Mouse (Mus musculus) embryonic facial prominence, embryonic 11.5 days (tissue): ENCODE measurements at regions not wholly inside any gene's neighbourhood (a gene's known extent, or its start where the extent isn't known, plus 50 kb on each side); places are given as distances from the start of the nearest gene placed in this dataset.

Source experiments
- ATAC-seq: fragments of 200-750 bp; cut with Nextera tagmentation; replicated peaks from 2 replicates; pipeline ENCODE4 v1.8.0; 2017; ENCODE audit warnings: low read depth; ENCODE audit not compliant: insufficient number of reproducible peaks, low FRiP score, low TSS enrichment
- DNase-seq: peaks from one replicate; pipeline ENCODE4 v3.0.0-alpha.2; 2015; ENCODE audit warnings: low spot score
- H3K27ac ChIP-seq: fragments of 300-500 bp; sonication (generic); replicated peaks from 2 replicates; pipeline ENCODE4 v1.5.1; 2014; ENCODE audit warnings: mild to moderate bottlenecking, low read depth, low read length, control low read depth
- H3K27me3 ChIP-seq: fragments of 300-500 bp; sonication (generic); 2 replicates; pipeline ENCODE4 v1.6.1; 2014; ENCODE audit warnings: mild to moderate bottlenecking, low read length, moderate library complexity, mixed read lengths; ENCODE audit not compliant: control insufficient read depth, insufficient read depth
- H3K36me3 ChIP-seq: fragments of 300-500 bp; sonication (generic); replicated peaks from 2 replicates; pipeline ENCODE4 v1.6.1; 2014; ENCODE audit warnings: low read depth, mild to moderate bottlenecking, low read length, moderate library complexity, mixed read lengths; ENCODE audit not compliant: control insufficient read depth, insufficient read depth
- H3K4me1 ChIP-seq: fragments of 300-500 bp; sonication (generic); 2 replicates; pipeline ENCODE4 v1.6.1; 2014; ENCODE audit warnings: low read length, mixed read lengths; ENCODE audit not compliant: control insufficient read depth, insufficient read depth
- H3K4me2 ChIP-seq: fragments of 300-500 bp; sonication (generic); 2 replicates; pipeline ENCODE4 v1.6.1; 2014; ENCODE audit warnings: low read depth, mild to moderate bottlenecking, control low read depth, low read length, moderate library complexity
- H3K4me3 ChIP-seq: fragments of 300-500 bp; sonication (generic); 2 replicates; pipeline ENCODE4 v1.5.1; 2014; ENCODE audit warnings: low read depth, low read length, control low read depth
- H3K9ac ChIP-seq: fragments of 300-500 bp; sonication (generic); replicated peaks from 2 replicates; pipeline ENCODE4 v1.6.1; 2014; ENCODE audit warnings: mild to moderate bottlenecking, control low read depth, low read length
- H3K9me3 ChIP-seq: fragments of 300-500 bp; sonication (generic); replicated peaks from 2 replicates; pipeline ENCODE4 v1.6.1; 2016; ENCODE audit warnings: mild to moderate bottlenecking, low read length, inconsistent platforms, mixed read lengths; ENCODE audit not compliant: control insufficient read depth
- WGBS: fragments of 180-500 bp; shearing (Covaris S2); extraction: QIAGEN DNeasy Blood & Tissue Kit; methylation state at CpG from one replicate; pipeline ENCODE4 v1.1.7; 2014; 5-methylcytosine and 5-hydroxymethylcytosine counted together

DNA sequence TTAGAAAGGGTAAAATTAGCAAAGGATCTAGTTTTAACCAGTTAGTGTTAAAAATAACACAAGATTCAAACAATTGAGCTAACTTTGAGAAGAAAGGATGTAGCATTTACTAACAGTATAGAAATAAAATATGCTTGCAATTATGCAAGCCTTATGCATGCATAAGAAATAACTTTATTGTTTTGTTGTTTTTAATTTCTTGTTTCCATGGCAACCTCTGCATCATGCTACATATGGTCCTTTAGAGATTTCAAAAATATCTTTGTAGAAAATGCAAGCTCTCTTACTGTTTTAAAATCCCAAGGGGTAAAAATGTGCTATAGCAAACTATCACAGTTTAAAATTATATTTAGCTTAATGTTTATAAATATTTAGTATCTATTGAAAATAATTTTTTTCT lies 395.0 kb upstream of the Spock3 start:
- no peaks in the 10 kb centered on the region for H3K9me3 ChIP-seq
- H3K36me3 ChIP-seq = no peaks in the 10 kb centered on the region
- DNase-seq (no peak), ATAC-seq (no peak)
- no peaks in the 10 kb centered on the region for H3K4me1 ChIP-seq
- no peaks in the 10 kb centered on the region for H3K27me3 ChIP-seq
- H3K9ac ChIP-seq = no peak overlapping the region
- H3K4me3 ChIP-seq = no peak overlapping the region
- H3K4me2 ChIP-seq = no peak overlapping the region
- no peak overlapping the region for H3K27ac ChIP-seq

GRCm38 (mm10) chr8:62575817-62576231 lies 375.0 kb upstream of the Spock3 start:
- no peak overlapping the region for H3K9ac ChIP-seq
- H3K9me3 ChIP-seq = no peaks in the 10 kb centered on the region
- no peak for DNase-seq
- H3K27me3 ChIP-seq = no peaks in the 10 kb centered on the region
- WGBS = 73% methylated on average over 4 of the region's 4 CpGs
- H3K27ac ChIP-seq = no peak overlapping the region
- no peaks in the 10 kb centered on the region for H3K36me3 ChIP-seq
- no peaks in the 10 kb centered on the region for H3K4me1 ChIP-seq
- H3K4me3 ChIP-seq = no peak overlapping the region
- 0 out of 2 replicates have a peak, but pooled peaks have one; percentile 23 for ATAC-seq
- no peak overlapping the region for H3K4me2 ChIP-seq

DNA sequence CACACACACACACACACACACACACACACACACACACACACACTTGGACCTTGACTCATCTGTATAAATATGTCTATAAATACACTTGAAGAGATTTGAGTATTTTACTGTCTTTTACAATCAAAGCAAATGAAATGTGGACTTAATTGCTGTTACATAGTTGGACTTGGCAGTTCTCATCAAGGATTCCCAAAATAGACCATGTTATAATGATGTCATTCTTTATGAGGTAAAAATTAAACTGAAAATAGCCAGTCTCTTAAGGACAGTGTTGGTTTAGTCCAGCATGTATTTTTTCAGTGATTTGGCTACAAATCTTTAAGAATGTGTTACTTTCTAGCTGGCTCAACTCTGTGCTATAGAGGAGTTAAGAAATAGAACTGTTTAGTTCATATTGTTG lies 351.5 kb upstream of the Spock3 start:
- H3K36me3 ChIP-seq = no peaks in the 10 kb centered on the region
- DNase-seq (no peak), ATAC-seq (no peak)
- no peaks in the 10 kb centered on the region for H3K27me3 ChIP-seq
- no peak overlapping the region for H3K9ac ChIP-seq
- H3K4me1 ChIP-seq = no peaks in the 10 kb centered on the region
- H3K27ac ChIP-seq = no peak overlapping the region
- no peaks in the 10 kb centered on the region for H3K9me3 ChIP-seq
- H3K4me3 ChIP-seq = no peak overlapping the region
- no peak overlapping the region for H3K4me2 ChIP-seq

DNA sequence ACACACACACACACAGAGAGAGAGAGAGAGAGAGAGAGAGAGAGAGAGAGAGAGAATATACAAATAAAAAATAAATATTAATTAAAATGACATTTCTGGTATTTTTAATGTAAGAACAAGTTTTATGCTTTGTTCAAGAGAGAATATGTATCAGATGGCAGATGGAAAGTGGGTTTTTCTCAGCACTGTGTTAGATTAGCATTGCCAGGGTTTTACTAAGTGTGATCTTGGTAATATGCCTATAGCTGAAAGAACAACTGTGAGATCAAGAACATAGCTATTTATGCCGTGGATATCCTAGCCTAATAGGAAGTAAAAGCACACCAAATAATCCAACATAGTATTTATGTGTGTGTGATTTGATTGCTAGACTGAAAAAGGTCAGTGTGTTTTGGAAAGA lies 344.7 kb upstream of the Spock3 start:
- H3K36me3 ChIP-seq = no peaks in the 10 kb centered on the region
- no peak for DNase-seq
- no peaks in the 10 kb centered on the region for H3K27me3 ChIP-seq
- no peaks in the 10 kb centered on the region for H3K4me1 ChIP-seq
- no peak overlapping the region for H3K4me2 ChIP-seq
- no peak overlapping the region for H3K4me3 ChIP-seq
- no peaks in the 10 kb centered on the region for H3K9me3 ChIP-seq
- no peak overlapping the region for H3K9ac ChIP-seq
- H3K27ac ChIP-seq = no peak overlapping the region
- WGBS = 79% methylated on average over 1 of the region's 1 CpGs
- no peak for ATAC-seq

DNA sequence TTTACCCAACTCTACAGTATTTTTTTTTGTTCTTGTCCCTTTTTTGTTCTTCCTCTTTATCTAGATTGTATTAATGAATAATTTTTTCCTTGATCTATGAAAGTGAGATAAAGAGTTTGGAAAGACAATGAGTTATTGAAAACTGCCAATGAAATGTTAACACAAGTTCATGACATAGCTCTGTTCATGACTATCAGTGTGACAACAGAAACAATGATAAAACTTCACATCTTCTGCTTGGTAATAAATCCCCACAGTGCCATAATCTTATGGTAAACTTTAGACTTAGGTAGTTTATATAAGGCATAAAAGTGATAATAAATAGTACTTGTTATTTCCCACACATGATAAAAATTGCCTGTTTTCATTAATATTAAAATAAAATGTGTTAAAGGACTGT lies 330.8 kb upstream of the Spock3 start:
- no peaks in the 10 kb centered on the region for H3K36me3 ChIP-seq
- H3K27ac ChIP-seq = no peak overlapping the region
- no peaks in the 10 kb centered on the region for H3K4me1 ChIP-seq
- DNase-seq (no peak), ATAC-seq (no peak)
- no peak overlapping the region for H3K4me3 ChIP-seq
- no peaks in the 10 kb centered on the region for H3K27me3 ChIP-seq
- no peak overlapping the region for H3K9ac ChIP-seq
- no peak overlapping the region for H3K4me2 ChIP-seq
- no peaks in the 10 kb centered on the region for H3K9me3 ChIP-seq

DNA sequence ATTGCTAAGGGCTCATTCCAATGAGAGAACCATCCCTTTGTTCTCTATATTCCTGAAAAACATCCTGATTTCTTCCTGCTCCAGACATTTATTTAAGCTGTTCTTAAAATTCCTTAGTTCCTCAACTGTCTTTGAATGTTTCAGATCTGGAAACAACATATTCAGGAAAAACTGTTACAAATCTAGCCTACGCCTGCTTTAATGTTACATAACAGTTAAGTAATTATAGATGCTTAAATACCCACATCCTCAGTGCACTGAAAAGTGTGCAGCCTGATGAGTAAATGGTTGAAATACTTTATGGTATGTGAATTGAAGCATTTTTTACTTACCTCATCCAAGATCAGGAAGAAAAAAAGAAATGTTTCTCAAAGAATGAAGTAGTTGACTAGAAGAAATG lies 329.6 kb upstream of the Spock3 start:
- Histone ChIP-seq H3K9me3 (no peaks in the 10 kb centered on the region), H3K4me3 (no peak overlapping the region), H3K36me3 (no peaks in the 10 kb centered on the region), H3K27ac (no peak overlapping the region), H3K27me3 (no peaks in the 10 kb centered on the region), H3K4me1 (no peaks in the 10 kb centered on the region), H3K9ac (no peak overlapping the region), H3K4me2 (no peak overlapping the region)
- DNase-seq (no peak), ATAC-seq (no peak)
- 78% methylated on average over 1 of the region's 1 CpGs for WGBS
